Mouse (Mus musculus) v-Abl transformed pro-B cells (cell line): ENCODE data around the gene Arhgef3.

ENCODE experiments used
- in situ Hi-C, 2 experiments: fragments of 400-800 bp; cut with MboI; formaldehyde crosslinking; loops; one replicate each; pipeline ENCODE4 v1.15.1; 2025; ENCODE audit not compliant: unreplicated experiment in 2 of 2

Gene Arhgef3

GRCm38 (mm10) chr14:27108748-27109504 is 5.8 kb upstream of the Arhgef3 start:
- in situ Hi-C loops = no loop called here

GRCm38 (mm10) chr14:27115275-27115660 is 569 bp downstream of the Arhgef3 start:
- in situ Hi-C loops = no loop called here

- in situ Hi-C loops = no loop called here
Measured at GRCm38 (mm10) chr14:27115991-27116390, 1.3 kb downstream of the Arhgef3 start.

GRCm38 (mm10) chr14:27116577-27117165 is 2.0 kb downstream of the Arhgef3 start:
- in situ Hi-C loops = no loop called here

GRCm38 (mm10) chr14:27118546-27118945 is 3.8 kb downstream of the Arhgef3 start:
- in situ Hi-C loops = no loop called here

GRCm38 (mm10) chr14:27122646-27123045 is 7.9 kb downstream of the Arhgef3 start:
- in situ Hi-C loops = no loop called here

- in situ Hi-C loops = no loop called here
Measured at GRCm38 (mm10) chr14:27123543-27123942, 8.8 kb downstream of the Arhgef3 start.

- in situ Hi-C loops = no loop called here
Measured at GRCm38 (mm10) chr14:27130031-27130430, 15.3 kb downstream of the Arhgef3 start.

- in situ Hi-C loops = no loop called here
Measured at GRCm38 (mm10) chr14:27130676-27131075, 16.0 kb downstream of the Arhgef3 start.

GRCm38 (mm10) chr14:27131521-27131920 is 16.8 kb downstream of the Arhgef3 start:
- in situ Hi-C loops = no loop called here

- in situ Hi-C loops = no loop called here
Measured at GRCm38 (mm10) chr14:27138891-27139290, 24.2 kb downstream of the Arhgef3 start.

- in situ Hi-C loops = no loop called here
Measured at GRCm38 (mm10) chr14:27139968-27140367, 25.3 kb downstream of the Arhgef3 start.

GRCm38 (mm10) chr14:27141486-27141885 is 26.8 kb downstream of the Arhgef3 start:
- in situ Hi-C loops = no loop called here

GRCm38 (mm10) chr14:27142680-27143079 is 28.0 kb downstream of the Arhgef3 start:
- in situ Hi-C loops = no loop called here

GRCm38 (mm10) chr14:27145171-27146045 is 30.7 kb downstream of the Arhgef3 start:
- in situ Hi-C loops = no loop called here

GRCm38 (mm10) chr14:27147726-27148125 is 33.0 kb downstream of the Arhgef3 start:
- in situ Hi-C loops = no loop called here

- in situ Hi-C loops = no loop called here
Measured at GRCm38 (mm10) chr14:27149401-27149800, 34.7 kb downstream of the Arhgef3 start.

GRCm38 (mm10) chr14:27150011-27150640 is 35.4 kb downstream of the Arhgef3 start:
- in situ Hi-C loops = no loop called here

GRCm38 (mm10) chr14:27151432-27151831 is 36.7 kb downstream of the Arhgef3 start:
- in situ Hi-C loops = no loop called here

GRCm38 (mm10) chr14:27155088-27155487 is 40.4 kb downstream of the Arhgef3 start:
- in situ Hi-C loops = no loop called here

GRCm38 (mm10) chr14:27156032-27156431 is 41.3 kb downstream of the Arhgef3 start:
- in situ Hi-C loops = no loop called here
